Mouse (Mus musculus) liver, embryonic 11.5 days (tissue): ENCODE results near the gene Vip. TPM values are rescaled to one million over a fixed set of nuclear protein-coding genes. Genes with fewer than 3 reads are reported as not detected.

Experiments used
- ATAC-seq: fragments of 200-750 bp; cut with Nextera tagmentation; replicated peaks from 2 replicates; pipeline ENCODE4 v1.8.0; 2017; ENCODE audit warnings: moderate number of reproducible peaks, mild to moderate bottlenecking, moderate TSS enrichment, moderate library complexity; ENCODE audit not compliant: low FRiP score
- DNase-seq: peaks from one replicate; pipeline ENCODE4 v3.0.0-alpha.2; 2017; ENCODE audit warnings: low spot score
- H3K27ac ChIP-seq: fragments of 300-500 bp; sonication (generic); 2 replicates; pipeline ENCODE4 v1.5.1; 2014; ENCODE audit warnings: mild to moderate bottlenecking, low read depth, low read length, control low read depth
- H3K27me3 ChIP-seq: fragments of 300-500 bp; sonication (generic); replicated peaks from 2 replicates; pipeline ENCODE4 v1.6.1; 2014; ENCODE audit warnings: low read length, mixed read lengths; ENCODE audit not compliant: control insufficient read depth, insufficient read depth
- H3K36me3 ChIP-seq: fragments of 300-500 bp; sonication (generic); 2 replicates; pipeline ENCODE4 v1.6.1; 2014; ENCODE audit warnings: mild to moderate bottlenecking, low read length, moderate library complexity, mixed read lengths; ENCODE audit not compliant: control insufficient read depth, insufficient read depth
- H3K4me1 ChIP-seq: fragments of 300-500 bp; sonication (generic); replicated peaks from 2 replicates; pipeline ENCODE4 v1.6.1; 2014; ENCODE audit warnings: low read length, mixed read lengths; ENCODE audit not compliant: control insufficient read depth, insufficient read depth
- H3K4me2 ChIP-seq: fragments of 300-500 bp; sonication (generic); 2 replicates; pipeline ENCODE4 v1.6.1; 2014; ENCODE audit warnings: mild to moderate bottlenecking, control low read depth, moderate library complexity
- H3K4me3 ChIP-seq: fragments of 300-500 bp; sonication (generic); 2 replicates; pipeline ENCODE4 v1.5.1; 2014; ENCODE audit warnings: low read depth, low read length, control low read depth
- H3K9ac ChIP-seq: fragments of 300-500 bp; sonication (generic); 2 replicates; pipeline ENCODE4 v1.6.1; 2014; ENCODE audit warnings: low read depth, low read length, control low read depth
- H3K9me3 ChIP-seq: fragments of 300-500 bp; sonication (generic); 2 replicates; pipeline ENCODE4 v1.6.1; 2016; ENCODE audit warnings: low read length, inconsistent platforms, mixed read lengths; ENCODE audit not compliant: control insufficient read depth
- WGBS: fragments of 180-500 bp; shearing (Covaris S2); extraction: QIAGEN DNeasy Blood & Tissue Kit; methylation state at CpG from one replicate; pipeline ENCODE4 v1.1.7; 2014; 5-methylcytosine and 5-hydroxymethylcytosine counted together
- polyA plus RNA-seq: library from polyadenylated mRNA; unstranded; fragments of >200 nt; fragmentation: Nextera tagmentation; extraction: Ambion mirVana; gene quantifications from 2 replicates; pipeline ENCODE4 v1.2.1, GENCODE M21; 2014

Gene Vip
- not detected in 2 replicates for polyA plus RNA-seq

GRCm38 (mm10) chr10:5639112-5639511, at the start of gene Vip:
Gene Vip (plus strand): TSS chr10:5639218.
- no peak within 1 kb of the TSS for H3K4me2 ChIP-seq
- 27% methylated on average over 8 of the region's 8 CpGs for WGBS
- no peak within 1 kb of the TSS for H3K27ac ChIP-seq
- no peak within 1 kb of the TSS for H3K4me3 ChIP-seq
- no peaks in the 10 kb centered on the region for H3K36me3 ChIP-seq
- ATAC-seq (no peak), DNase-seq (no peak)
- H3K9ac ChIP-seq: no peak within 1 kb of the TSS
- no peaks in the 10 kb centered on the region for H3K4me1 ChIP-seq
- no peaks in the 10 kb centered on the region for H3K9me3 ChIP-seq
- H3K27me3 ChIP-seq: no peaks in the 10 kb centered on the region

GRCm38 (mm10) chr10:5591061-5591460, 48.0 kb upstream of the Vip start:
- Histone ChIP-seq H3K4me3 (no peak overlapping the region), H3K4me2 (no peak overlapping the region), H3K27ac (no peak overlapping the region; the same call in 1 of the 2 replicates), H3K27me3 (no peaks in the 10 kb centered on the region), H3K4me1 (no peaks in the 10 kb centered on the region), H3K9ac (no peak overlapping the region), H3K9me3 (no peaks in the 10 kb centered on the region), H3K36me3 (no peaks in the 10 kb centered on the region)
- ATAC-seq (no peak), DNase-seq (no peak)
- WGBS: 77% methylated on average over 2 of the region's 2 CpGs

- WGBS: 55% methylated on average over 4 of the region's 4 CpGs
Observed at GRCm38 (mm10) chr10:5591996-5592395, 47.0 kb upstream of the Vip start.

DNA sequence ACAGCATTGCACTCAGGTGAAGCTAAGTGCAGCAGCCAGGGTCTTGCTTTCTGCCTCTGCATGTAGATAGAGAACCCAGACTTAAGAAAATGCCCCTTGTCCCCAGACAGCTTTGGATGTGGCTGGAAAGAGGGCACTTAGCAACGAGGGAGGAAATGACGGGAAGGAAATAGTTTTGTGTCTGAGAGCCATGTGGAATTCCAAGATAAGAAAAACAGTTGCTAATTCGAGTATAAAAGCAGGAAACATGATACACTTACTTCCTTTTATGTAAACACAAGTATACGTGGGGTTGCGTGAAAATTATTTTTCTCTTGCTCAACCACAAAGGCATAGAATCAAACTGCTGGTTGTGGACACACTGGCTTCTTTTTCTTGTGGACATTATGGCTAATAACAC, 45.6 kb upstream of the Vip start, which contains the start of gene Myct1:
TSS of gene Myct1 (plus strand) at position 312 of the 400 bp plus-strand sequence.
- H3K27me3 ChIP-seq: no peaks in the 10 kb centered on the region
- no peaks in the 10 kb centered on the region for H3K9me3 ChIP-seq
- H3K4me2 ChIP-seq: peak within 1 kb of the TSS; percentile 22; the same call in 1 of the 2 replicates
- H3K4me3 ChIP-seq: no peak within 1 kb of the TSS
- no peak within 1 kb of the TSS for H3K9ac ChIP-seq
- H3K36me3 ChIP-seq: no peaks in the 10 kb centered on the region
- H3K4me1 ChIP-seq: no peaks in the 10 kb centered on the region
- 15% methylated on average over 5 of the region's 5 CpGs for WGBS
- no peak within 1 kb of the TSS for H3K27ac ChIP-seq
- no peak for DNase-seq
- no peak; the same call in 1 of the 2 replicates for ATAC-seq

More at GRCm38 (mm10) chr10:5591996-5592395, 47.0 kb upstream of the Vip start:
- 0 out of 2 replicates have a peak overlapping the region, but pooled peaks have one; percentile 39 for H3K27ac ChIP-seq
- H3K9me3 ChIP-seq: no peaks in the 10 kb centered on the region
- H3K4me3 ChIP-seq: no peak overlapping the region
- H3K27me3 ChIP-seq: no peaks in the 10 kb centered on the region
- no peak overlapping the region for H3K4me2 ChIP-seq
- H3K36me3 ChIP-seq: no peaks in the 10 kb centered on the region
- no peaks in the 10 kb centered on the region for H3K4me1 ChIP-seq
- no peak for DNase-seq
- no peak overlapping the region for H3K9ac ChIP-seq
- ATAC-seq: no peak

GRCm38 (mm10) chr10:5594457-5594856, 44.6 kb upstream of the Vip start:
- Histone ChIP-seq H3K4me1 (no peaks in the 10 kb centered on the region), H3K4me3 (no peak overlapping the region), H3K4me2 (no peak overlapping the region)

DNA sequence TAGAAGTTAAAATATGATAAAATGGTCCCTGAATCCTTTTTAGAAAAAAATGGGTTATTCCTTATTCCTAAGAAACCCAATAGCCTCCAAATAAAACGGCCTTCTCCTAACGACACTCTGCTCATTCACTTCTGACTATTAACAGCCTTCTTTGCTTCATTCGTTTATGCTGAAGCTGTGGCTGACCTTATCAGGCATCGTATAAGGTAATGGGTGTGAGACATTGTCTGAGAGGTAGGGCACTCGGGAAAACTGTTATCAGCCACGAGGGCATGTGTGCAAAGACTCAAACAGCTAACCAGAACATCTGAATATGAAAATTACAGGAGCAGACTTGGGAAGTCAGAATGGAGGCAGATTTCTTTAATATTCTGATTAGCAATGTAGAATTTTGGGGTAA, 42.5 kb upstream of the Vip start:
- Histone ChIP-seq H3K4me3 (no peak overlapping the region), H3K4me2 (no peak overlapping the region), H3K9ac (no peak overlapping the region), H3K4me1 (no peaks in the 10 kb centered on the region), H3K27ac (no peak overlapping the region), H3K9me3 (no peaks in the 10 kb centered on the region), H3K27me3 (no peaks in the 10 kb centered on the region), H3K36me3 (no peaks in the 10 kb centered on the region)
- 32% methylated on average over 6 of the region's 6 CpGs for WGBS
- DNase-seq (no peak), ATAC-seq (no peak)

More at GRCm38 (mm10) chr10:5594457-5594856, 44.6 kb upstream of the Vip start:
- Histone ChIP-seq H3K36me3 (no peaks in the 10 kb centered on the region), H3K27me3 (no peaks in the 10 kb centered on the region), H3K9me3 (no peaks in the 10 kb centered on the region), H3K9ac (no peak overlapping the region), H3K27ac (no peak overlapping the region)
- ATAC-seq: no peak
- WGBS: 40% methylated on average over 5 of the region's 5 CpGs
- no peak for DNase-seq

- no peak overlapping the region for H3K4me2 ChIP-seq
- H3K27ac ChIP-seq: no peak overlapping the region
- no peaks in the 10 kb centered on the region for H3K27me3 ChIP-seq
- DNase-seq (no peak), ATAC-seq (peak; percentile 62)
- no peak overlapping the region for H3K4me3 ChIP-seq
- H3K9ac ChIP-seq: no peak overlapping the region
- no peaks in the 10 kb centered on the region for H3K4me1 ChIP-seq
- no peaks in the 10 kb centered on the region for H3K9me3 ChIP-seq
- no peaks in the 10 kb centered on the region for H3K36me3 ChIP-seq
- WGBS: 23% methylated on average over 7 of the region's 7 CpGs
Observed at GRCm38 (mm10) chr10:5600123-5600522, 38.9 kb upstream of the Vip start.

GRCm38 (mm10) chr10:5603512-5603911, 35.5 kb upstream of the Vip start:
- DNase-seq (no peak), ATAC-seq (no peak)
- H3K9me3 ChIP-seq: no peaks in the 10 kb centered on the region
- no peak overlapping the region for H3K4me3 ChIP-seq
- H3K36me3 ChIP-seq: no peaks in the 10 kb centered on the region
- H3K4me2 ChIP-seq: no peak overlapping the region
- H3K9ac ChIP-seq: no peak overlapping the region
- H3K4me1 ChIP-seq: no peaks in the 10 kb centered on the region
- no peaks in the 10 kb centered on the region for H3K27me3 ChIP-seq
- no peak overlapping the region for H3K27ac ChIP-seq
- WGBS: 74% methylated on average over 10 of the region's 10 CpGs

DNA sequence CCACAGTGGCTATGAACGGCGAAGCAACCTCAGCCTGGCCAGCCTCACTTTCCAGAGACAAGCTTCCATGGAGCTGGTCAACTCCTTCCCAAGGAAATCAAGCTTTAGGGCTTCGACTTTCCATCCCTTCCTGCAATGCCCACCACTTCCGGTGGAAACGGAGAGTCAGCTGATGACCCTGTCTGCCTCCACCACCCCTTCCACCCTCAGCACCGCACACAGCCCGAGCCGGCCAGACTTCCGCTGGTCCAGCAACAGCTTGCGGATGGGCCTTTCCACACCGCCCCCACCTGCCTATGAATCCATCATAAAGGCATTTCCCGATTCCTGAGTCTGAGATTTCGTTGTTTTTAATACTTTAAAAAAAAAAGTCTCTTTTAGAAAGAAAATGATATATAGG, 34.6 kb upstream of the Vip start:
- no peaks in the 10 kb centered on the region for H3K9me3 ChIP-seq
- no peaks in the 10 kb centered on the region for H3K4me1 ChIP-seq
- no peak for DNase-seq
- WGBS: 85% methylated on average over 13 of the region's 13 CpGs
- H3K4me3 ChIP-seq: no peak overlapping the region
- no peaks in the 10 kb centered on the region for H3K36me3 ChIP-seq
- no peak overlapping the region for H3K9ac ChIP-seq
- ATAC-seq: no peak
- H3K27ac ChIP-seq: no peak overlapping the region
- H3K4me2 ChIP-seq: no peak overlapping the region
- H3K27me3 ChIP-seq: no peaks in the 10 kb centered on the region
